Mouse (Mus musculus) cerebellum, postnatal 10 days (tissue): ENCODE measurements at regions not wholly inside any gene's neighbourhood (a gene's known extent, or its start where the extent isn't known, plus 50 kb on each side); places are given as distances from the start of the nearest gene placed in this dataset.
A peak's percentile ranks its signal among the peaks of the same experiment; 100 is the strongest.

Experiments
- DNase-seq, 2 experiments: peaks; one replicate each; pipeline ENCODE4 v3.0.0; 2021; ENCODE audit warnings: mixed read lengths in 2 of 2

- DNase-seq: no peak
Measured at GRCm38 (mm10) chr4:100616161-100616915, 137.7 kb downstream of the Ube2u start.

DNA sequence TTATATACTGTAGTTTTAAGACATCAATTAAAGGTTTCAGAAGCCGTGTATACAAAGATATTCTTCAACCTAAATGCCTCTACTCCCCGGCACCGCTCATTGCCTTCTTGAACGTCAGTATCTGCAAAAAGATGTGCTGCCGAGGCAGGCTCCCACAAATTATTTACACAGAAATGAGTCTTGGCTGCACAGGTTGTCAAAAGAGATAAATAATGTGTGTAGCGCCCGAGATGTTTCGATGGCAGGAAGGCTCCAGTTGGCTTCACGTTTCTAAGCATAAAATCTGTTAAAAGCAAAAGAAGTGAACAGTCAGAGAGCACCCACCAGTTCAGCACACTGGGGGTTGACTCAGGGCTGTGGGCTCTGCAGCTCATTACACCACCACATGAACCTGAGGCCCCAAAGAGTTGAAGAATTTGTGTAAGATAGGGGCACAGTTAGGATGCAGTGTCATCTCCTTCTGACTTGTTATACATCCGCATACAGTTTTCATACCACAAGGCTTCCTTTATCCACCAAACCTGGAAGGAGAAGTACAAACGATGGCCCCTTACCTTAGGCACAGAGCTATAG, 138.4 kb downstream of the Ube2u start:
- DNase-seq: no peak

DNA sequence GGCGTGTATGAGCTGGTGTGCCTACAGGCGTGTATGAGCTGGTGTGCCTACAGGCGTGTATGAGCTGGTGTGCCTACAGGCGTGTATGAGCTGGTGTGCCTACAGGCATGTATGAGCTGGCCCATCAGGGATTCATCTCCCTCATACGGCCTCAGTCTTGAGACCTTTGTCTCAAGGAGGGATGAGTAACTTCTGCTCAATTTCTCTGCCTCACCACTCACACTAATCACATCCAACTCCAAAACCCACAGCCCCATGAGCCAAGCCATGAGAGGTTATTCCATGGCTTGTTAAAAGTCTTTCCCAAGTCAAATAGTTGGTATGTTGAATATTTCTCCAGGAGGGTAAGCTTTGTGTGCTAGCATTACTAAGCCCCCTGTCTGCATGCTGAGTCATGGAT, 146.0 kb downstream of the Ube2u start:
- no peak for DNase-seq

- no peak for DNase-seq
Measured at GRCm38 (mm10) chr4:100626551-100626950, 147.9 kb downstream of the Ube2u start.

- DNase-seq: no peak
Measured at GRCm38 (mm10) chr4:100634388-100634787, 142.1 kb upstream of the Cachd1 start.

DNA sequence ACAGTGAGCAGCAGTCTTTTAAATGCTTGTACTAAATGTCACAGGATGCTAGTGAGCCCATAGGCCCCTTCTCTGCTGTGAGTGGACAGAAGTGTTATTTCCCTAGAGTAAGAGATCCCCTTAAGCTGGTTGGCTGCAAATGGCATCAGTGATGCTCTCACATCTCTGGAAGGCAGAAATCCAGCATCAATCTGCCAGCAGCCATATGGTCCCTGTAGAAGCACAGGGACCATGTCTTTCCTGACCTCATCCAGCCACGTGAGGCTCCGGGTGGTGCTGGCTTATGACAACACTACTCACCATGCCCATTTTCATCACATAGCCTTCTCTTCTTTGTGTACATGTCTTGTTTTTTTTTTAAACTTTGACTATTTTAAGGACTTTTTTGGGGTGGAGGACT, 138.9 kb upstream of the Cachd1 start:
- DNase-seq: peak; percentile 66 to 76

DNA sequence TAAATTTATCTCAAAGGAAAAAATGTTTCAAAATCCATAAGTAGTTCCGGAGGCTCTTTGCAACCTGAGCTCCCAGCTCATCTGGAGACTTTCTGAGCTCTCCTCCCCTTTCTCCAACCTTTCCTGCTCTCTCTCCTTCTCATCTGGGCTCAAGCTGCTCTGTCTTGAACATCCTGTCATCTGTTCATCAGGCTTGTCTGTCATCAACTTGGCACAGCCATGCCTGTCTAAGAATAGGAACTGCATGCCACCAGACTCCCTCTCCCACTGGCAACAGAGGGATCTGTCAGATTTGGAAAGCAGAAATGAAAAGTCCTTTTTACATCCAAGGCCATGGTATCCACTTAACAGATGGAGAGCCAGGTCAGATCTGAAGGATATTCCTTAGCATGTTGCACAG, 115.3 kb upstream of the Cachd1 start:
- peak; percentile 47 to 57 for DNase-seq

DNA sequence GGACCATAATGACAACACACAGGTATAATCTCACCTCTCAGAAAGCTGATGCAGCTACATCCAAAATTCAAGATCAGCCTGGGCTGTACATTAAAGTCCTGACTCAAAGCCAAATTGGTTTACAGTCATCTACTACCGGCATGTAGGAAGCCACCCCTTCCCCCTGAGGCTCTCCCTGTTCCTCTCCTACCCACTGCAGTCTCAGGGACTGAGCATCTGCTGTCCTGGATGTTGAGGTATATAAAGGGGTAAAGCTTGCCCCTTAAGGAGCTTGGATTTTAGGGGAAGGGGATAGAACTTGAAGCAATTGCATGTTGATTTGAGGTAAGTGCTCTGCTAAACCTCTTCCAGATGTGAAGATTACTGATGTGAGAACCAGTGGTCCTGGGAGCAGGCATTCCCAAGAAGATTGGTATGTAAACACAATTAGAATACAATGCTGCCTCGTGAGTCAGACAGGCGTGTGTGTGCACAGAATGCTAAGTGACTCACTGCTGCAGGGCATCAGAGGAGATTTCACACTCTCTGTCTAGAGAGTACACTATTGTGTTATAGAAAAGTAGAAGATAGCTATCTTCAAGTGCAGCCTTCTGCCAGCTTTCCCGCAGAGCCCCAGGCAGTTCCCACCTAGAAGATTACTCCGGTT, 111.7 kb upstream of the Cachd1 start:
- peak in 1 of 2 experiments; percentile 16 for DNase-seq

DNA sequence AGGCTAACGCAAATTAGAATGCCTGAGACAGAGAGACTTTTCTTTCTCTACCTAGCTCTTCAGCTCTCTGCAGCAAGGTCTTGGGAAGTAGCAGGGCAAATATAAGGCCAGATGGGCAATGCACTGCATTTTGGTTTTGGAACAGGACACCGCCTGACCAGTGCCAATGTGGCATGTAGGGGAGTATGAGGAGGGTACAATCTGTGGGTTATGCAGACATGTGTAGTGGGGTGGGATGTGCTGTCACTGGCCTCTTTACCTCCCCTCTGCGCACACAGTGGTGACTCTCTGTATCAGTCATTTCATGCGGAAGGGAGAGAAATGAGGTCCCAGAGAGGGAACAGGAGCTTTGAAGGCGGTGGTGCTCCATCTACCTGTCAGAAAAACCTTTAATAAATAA, 105.9 kb upstream of the Cachd1 start:
- DNase-seq: peak; percentile 35 to 50

DNA sequence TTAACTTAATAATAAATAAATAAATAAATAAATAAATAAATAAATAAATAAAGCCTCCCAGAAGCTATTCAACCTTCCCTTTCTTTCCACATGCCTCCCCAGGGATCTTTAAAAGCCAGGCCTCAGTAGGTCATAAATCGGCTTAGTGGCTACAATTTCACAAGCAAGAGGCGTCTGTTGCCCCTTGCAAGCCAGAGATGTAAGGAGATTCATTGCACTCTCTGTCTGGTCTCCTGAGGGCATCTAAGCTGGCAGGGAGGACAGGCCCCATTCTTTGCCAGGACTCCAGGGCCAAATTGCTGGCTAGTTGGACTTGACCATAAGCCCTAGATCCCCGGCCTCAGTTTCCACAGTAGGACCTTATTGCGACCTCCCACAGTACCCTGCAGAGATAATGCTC, 101.6 kb upstream of the Cachd1 start:
- DNase-seq: peak in 1 of 2 experiments; percentile 28

- no peak for DNase-seq
Measured at GRCm38 (mm10) chr4:100683757-100684156, 92.7 kb upstream of the Cachd1 start.

GRCm38 (mm10) chr4:100700002-100700401, 76.5 kb upstream of the Cachd1 start:
- DNase-seq: no peak

DNA sequence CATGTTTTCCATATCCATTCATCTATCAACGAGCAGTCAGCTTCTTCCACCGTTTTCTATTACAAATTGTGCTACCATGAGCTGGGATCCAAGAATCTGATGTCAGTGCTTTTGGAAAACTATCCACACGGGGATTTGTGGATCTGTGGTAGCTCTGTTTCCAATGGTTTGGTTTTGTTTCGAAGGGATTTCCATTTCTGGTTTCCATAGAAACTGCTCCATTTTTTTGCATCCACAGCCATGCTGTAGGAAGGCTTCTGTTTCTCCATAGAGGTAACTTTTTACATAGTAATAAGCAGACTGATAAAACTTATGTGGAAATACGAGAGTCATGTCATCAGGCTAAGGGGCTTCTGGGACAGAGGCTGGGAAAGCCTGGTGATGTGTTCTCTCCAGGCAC, 76.1 kb upstream of the Cachd1 start:
- DNase-seq: no peak

GRCm38 (mm10) chr4:100705960-100706359, 70.5 kb upstream of the Cachd1 start:
- DNase-seq: no peak

GRCm38 (mm10) chr4:100707125-100707524, 69.3 kb upstream of the Cachd1 start:
- no peak for DNase-seq

- peak in 1 of 2 experiments; percentile 15 for DNase-seq
Measured at GRCm38 (mm10) chr4:100708247-100708646, 68.2 kb upstream of the Cachd1 start.

- no peak for DNase-seq
Measured at GRCm38 (mm10) chr4:100714240-100714639, 62.2 kb upstream of the Cachd1 start.

- DNase-seq: peak; percentile 42 to 52
Measured at GRCm38 (mm10) chr4:100717601-100718000, 58.9 kb upstream of the Cachd1 start.

DNA sequence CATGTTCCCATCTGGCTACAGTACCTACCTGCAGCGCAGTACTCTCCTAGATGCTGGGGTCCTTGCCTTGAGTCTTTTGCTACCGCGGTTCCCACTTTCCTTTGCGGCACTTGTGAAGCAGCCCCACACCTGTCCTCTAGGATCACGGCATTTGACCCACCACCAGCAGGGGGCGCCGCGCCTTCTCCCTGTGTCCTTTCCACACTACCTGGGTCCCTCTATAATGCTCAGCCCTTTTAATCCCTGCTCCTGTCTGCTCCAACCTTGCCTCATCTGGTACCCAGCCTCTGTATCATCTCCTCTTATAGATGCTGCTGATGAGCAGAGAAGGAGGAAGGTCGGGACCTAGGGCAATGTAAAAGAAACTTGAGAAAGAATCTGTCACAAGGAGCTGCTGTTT, 53.9 kb upstream of the Cachd1 start:
- peak; percentile 80 for DNase-seq

- DNase-seq: no peak
Measured at GRCm38 (mm10) chr4:100723053-100723452, 53.4 kb upstream of the Cachd1 start.

DNA sequence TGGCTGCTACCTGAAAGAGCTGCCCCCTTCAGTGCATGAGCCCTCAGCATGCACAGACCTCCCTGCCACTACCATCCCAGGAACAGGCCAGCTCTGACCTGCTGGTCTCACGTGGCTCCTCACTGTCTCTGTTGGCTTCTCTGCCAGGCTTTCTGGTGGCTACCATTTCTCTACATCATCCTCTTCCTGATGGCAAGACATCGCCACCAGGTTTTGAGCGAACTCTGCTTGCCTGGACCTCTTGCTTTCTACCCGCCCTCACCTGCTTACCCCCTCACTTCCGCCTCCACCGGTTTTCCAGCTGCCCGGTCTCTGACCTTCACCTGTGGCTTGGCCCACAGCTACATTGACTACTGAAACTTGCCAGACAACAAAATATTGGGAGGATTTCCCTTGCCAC, 50.7 kb upstream of the Cachd1 start:
- no peak for DNase-seq

DNA sequence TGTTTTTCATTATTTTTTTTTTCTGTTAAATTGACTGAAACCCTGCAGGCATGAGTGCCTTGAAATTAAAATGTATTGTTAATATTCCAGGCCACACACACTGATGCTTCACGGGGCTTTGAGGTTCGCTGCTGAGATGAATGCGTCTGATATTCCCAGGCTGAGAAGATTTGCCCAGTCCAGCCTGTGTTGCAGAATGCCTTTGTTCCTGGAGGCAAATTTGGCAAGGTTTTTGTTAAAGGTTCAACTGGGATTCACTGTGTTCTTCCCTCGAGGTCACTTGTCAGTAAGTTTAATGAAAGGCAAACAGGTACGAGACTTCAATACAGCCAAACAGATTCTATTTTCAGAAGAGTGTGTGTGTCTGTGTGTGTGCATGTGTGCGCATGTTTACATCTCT, 50.0 kb upstream of the Cachd1 start:
- DNase-seq: no peak
